Mouse (Mus musculus) lung, embryonic 15.5 days (tissue): ENCODE measurements around the gene Acot13. TPM values are rescaled to one million over a fixed set of nuclear protein-coding genes. Genes with fewer than 3 reads are reported as not detected.

Source experiments
- ATAC-seq: fragments of 200-750 bp; cut with Nextera tagmentation; 2 replicates; pipeline ENCODE4 v1.8.0; 2017; ENCODE audit warnings: moderate number of reproducible peaks, borderline replicate concordance; ENCODE audit not compliant: low FRiP score, low TSS enrichment; ENCODE audit errors: extremely low read depth
- H3K27ac ChIP-seq: fragments of 300-500 bp; sonication (generic); 2 replicates; pipeline ENCODE4 v1.5.1; 2015; ENCODE audit warnings: moderate library complexity, mild to moderate bottlenecking, inconsistent platforms
- H3K27me3 ChIP-seq: fragments of 300-500 bp; sonication (generic); 2 replicates; pipeline ENCODE4 v1.6.1; 2015; ENCODE audit warnings: inconsistent platforms
- H3K36me3 ChIP-seq: fragments of 300-500 bp; sonication (generic); 2 replicates; pipeline ENCODE4 v1.6.1; 2015; ENCODE audit warnings: inconsistent platforms
- H3K4me1 ChIP-seq: fragments of 300-500 bp; sonication (generic); 2 replicates; pipeline ENCODE4 v1.6.1; 2015; ENCODE audit warnings: inconsistent platforms
- H3K4me2 ChIP-seq: fragments of 300-500 bp; sonication (generic); 2 replicates; pipeline ENCODE4 v1.6.1; 2015; ENCODE audit warnings: inconsistent platforms, mild to moderate bottlenecking, moderate library complexity
- H3K4me3 ChIP-seq: fragments of 300-500 bp; sonication (generic); 2 replicates; pipeline ENCODE4 v1.5.1; 2015; ENCODE audit warnings: mild to moderate bottlenecking, inconsistent platforms
- H3K9ac ChIP-seq: fragments of 300-500 bp; sonication (generic); 2 replicates; pipeline ENCODE4 v1.6.1; 2015; ENCODE audit warnings: inconsistent platforms
- H3K9me3 ChIP-seq: fragments of 300-500 bp; sonication (generic); 2 replicates; pipeline ENCODE4 v1.6.1; 2016; ENCODE audit warnings: inconsistent platforms
- WGBS: fragments of 180-500 bp; shearing (Covaris S2); methylation state at CpG from one replicate; pipeline ENCODE4 v1.1.7; 2015; 5-methylcytosine and 5-hydroxymethylcytosine counted together
- polyA plus RNA-seq: library from polyadenylated mRNA; unstranded; fragments of >200 nt; fragmentation: Nextera tagmentation; extraction: Ambion mirVana; gene quantifications from 2 replicates; pipeline ENCODE4 v1.2.1, GENCODE M21; 2015

Acot13 gene
- polyA plus RNA-seq = 65.4 and 68.6 TPM in 2 replicates

- Histone ChIP-seq H3K27me3 (no peaks in the 10 kb centered on the region), H3K4me1 (peaks cover 22% of the 10 kb centered on the region), H3K36me3 (0 out of 2 replicates have a peak, but pooled peaks cover 3% of the 10 kb centered on the region), H3K4me2 (peak within 1 kb of the TSS; percentile 74), H3K4me3 (peak within 1 kb of the TSS; percentile 95), H3K27ac (peak within 1 kb of the TSS; percentile 98), H3K9ac (peak within 1 kb of the TSS; percentile 96), H3K9me3 (no peaks in the 10 kb centered on the region)
- under 1% methylated on average over 90 of the region's 90 CpGs for WGBS
- peak; percentile 97 for ATAC-seq
Observed at GRCm38 (mm10) chr13:24831353-24832130, at the start of gene Acot13, which contains the start of gene Tdp2. Gene Acot13 (minus strand): TSS chr13:24831540. Gene Tdp2 (plus strand): TSS chr13:24831679.

DNA sequence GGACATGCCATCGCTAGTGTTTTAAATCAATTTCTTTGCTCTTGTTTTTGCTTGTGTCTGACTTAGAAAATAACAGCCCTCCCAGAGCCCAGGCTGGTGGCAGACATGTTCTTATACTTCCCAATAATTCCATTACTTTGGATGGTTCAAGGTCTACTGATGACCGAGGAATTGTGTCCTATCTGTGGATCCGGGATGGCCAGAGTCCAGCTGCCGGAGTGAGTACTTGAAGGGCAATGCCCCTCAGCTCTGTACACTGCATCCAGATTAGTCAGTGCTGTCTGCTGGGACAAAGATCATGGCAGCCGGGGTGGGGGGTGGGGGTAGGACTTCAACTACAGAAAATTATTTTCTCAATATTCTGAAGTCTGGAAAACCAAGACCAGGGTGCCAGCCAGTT is 49.4 kb upstream of the Acot13 start:
- Histone ChIP-seq H3K4me1 (no peaks in the 10 kb centered on the region), H3K9ac (no peak overlapping the region), H3K4me2 (no peak overlapping the region), H3K4me3 (no peak overlapping the region), H3K27me3 (no peaks in the 10 kb centered on the region), H3K9me3 (no peaks in the 10 kb centered on the region), H3K36me3 (no peaks in the 10 kb centered on the region), H3K27ac (no peak overlapping the region)
- 90% methylated on average over 5 of the region's 5 CpGs for WGBS
- ATAC-seq = no peak

- no peak overlapping the region for H3K27ac ChIP-seq
- ATAC-seq = no peak
- 57% methylated on average over 6 of the region's 6 CpGs for WGBS
Observed at GRCm38 (mm10) chr13:24880208-24880607, 48.9 kb upstream of the Acot13 start.

GRCm38 (mm10) chr13:24879359-24880040 is 48.2 kb upstream of the Acot13 start:
- no peak for ATAC-seq
- Histone ChIP-seq H3K4me3 (no peak overlapping the region), H3K4me2 (no peak overlapping the region), H3K4me1 (no peaks in the 10 kb centered on the region), H3K27me3 (no peaks in the 10 kb centered on the region), H3K36me3 (no peaks in the 10 kb centered on the region), H3K9me3 (no peaks in the 10 kb centered on the region), H3K9ac (no peak overlapping the region), H3K27ac (no peak overlapping the region)
- WGBS = 73% methylated on average over 15 of the region's 15 CpGs

More at GRCm38 (mm10) chr13:24880208-24880607, 48.9 kb upstream of the Acot13 start:
- no peaks in the 10 kb centered on the region for H3K36me3 ChIP-seq
- H3K27me3 ChIP-seq = no peaks in the 10 kb centered on the region
- no peak overlapping the region for H3K9ac ChIP-seq
- H3K9me3 ChIP-seq = no peaks in the 10 kb centered on the region
- H3K4me2 ChIP-seq = no peak overlapping the region
- H3K4me3 ChIP-seq = no peak overlapping the region
- no peaks in the 10 kb centered on the region for H3K4me1 ChIP-seq

DNA sequence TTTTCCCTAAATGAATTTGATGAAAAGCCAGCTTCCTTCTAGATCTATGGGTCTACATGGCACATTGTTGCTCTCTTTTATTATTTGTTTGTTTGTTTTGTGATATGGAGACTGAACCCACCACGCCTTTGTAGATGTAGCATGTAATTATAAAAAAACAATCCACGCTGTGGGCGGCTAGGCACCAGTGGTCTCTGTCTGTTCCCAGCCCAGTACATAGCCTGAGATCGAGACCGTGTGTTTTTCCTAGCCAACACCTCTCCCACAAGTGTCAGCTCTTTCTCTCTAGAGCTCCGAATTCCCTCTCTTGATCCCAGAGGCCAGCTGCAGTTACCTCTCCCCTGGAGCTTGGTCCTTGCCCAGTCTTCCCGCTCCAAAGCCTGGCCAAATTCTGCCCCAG is 36.9 kb upstream of the Acot13 start:
- Histone ChIP-seq H3K4me2 (no peak overlapping the region), H3K4me1 (0 out of 2 replicates have a peak, but pooled peaks cover 4% of the 10 kb centered on the region), H3K4me3 (no peak overlapping the region), H3K9ac (no peak overlapping the region), H3K27me3 (no peaks in the 10 kb centered on the region), H3K9me3 (no peaks in the 10 kb centered on the region), H3K27ac (no peak overlapping the region), H3K36me3 (no peaks in the 10 kb centered on the region)
- WGBS = 76% methylated on average over 7 of the region's 7 CpGs
- no peak for ATAC-seq

DNA sequence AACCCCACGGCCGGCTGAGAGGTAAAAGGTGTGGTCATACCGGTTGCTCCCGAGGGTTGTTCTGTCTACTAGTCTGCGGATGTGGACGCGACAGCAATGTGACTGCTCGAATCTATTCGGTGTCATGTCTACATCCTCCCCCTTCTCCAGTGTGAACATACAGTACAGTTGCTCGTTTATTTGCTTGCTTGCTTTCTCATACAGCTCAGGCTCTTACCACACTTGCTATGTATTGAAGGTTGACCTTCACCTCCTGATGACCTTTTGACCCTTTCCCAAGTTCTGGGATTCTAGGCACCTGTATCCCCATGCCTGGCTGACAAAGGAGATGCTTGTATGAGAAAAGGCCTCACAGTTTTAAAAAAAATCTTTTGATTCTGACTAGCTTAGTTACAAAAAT is 36.4 kb upstream of the Acot13 start:
- ATAC-seq = no peak
- no peak overlapping the region for H3K4me3 ChIP-seq
- H3K27ac ChIP-seq = no peak overlapping the region
- no peaks in the 10 kb centered on the region for H3K9me3 ChIP-seq
- no peaks in the 10 kb centered on the region for H3K27me3 ChIP-seq
- WGBS = 80% methylated on average over 10 of the region's 10 CpGs
- 0 out of 2 replicates have a peak, but pooled peaks cover 4% of the 10 kb centered on the region for H3K4me1 ChIP-seq
- no peak overlapping the region for H3K4me2 ChIP-seq
- H3K9ac ChIP-seq = no peak overlapping the region
- no peaks in the 10 kb centered on the region for H3K36me3 ChIP-seq

- no peaks in the 10 kb centered on the region for H3K36me3 ChIP-seq
- H3K4me3 ChIP-seq = no peak overlapping the region
- H3K4me2 ChIP-seq = no peak overlapping the region
- H3K27me3 ChIP-seq = no peaks in the 10 kb centered on the region
- H3K27ac ChIP-seq = no peak overlapping the region
- WGBS = 42% methylated on average over 9 of the region's 9 CpGs
- ATAC-seq = no peak
- H3K9me3 ChIP-seq = no peaks in the 10 kb centered on the region
- H3K4me1 ChIP-seq = peaks cover 7% of the 10 kb centered on the region; the same call in 1 of the 2 replicates
- H3K9ac ChIP-seq = no peak overlapping the region
Observed at GRCm38 (mm10) chr13:24866430-24867402, 35.4 kb upstream of the Acot13 start.

DNA sequence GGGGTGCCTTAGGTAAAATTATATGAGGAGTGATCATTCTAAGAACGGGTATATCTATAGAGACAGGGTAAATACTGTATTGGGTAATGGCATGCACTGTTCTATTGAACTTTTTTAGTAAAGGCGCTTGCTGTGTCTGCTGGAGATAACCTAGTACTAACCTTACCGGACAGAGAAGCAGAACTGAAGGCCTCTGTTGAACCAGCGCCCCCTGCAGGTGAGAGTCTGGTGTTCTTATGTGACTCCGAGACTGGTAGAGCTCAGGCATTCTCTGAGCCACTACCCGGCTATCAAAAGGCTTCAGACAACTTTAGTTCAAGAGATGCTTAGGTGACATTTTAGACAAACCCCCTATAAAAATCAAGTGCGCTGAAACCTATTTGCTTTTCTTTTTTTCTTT is 31.2 kb upstream of the Acot13 start:
- no peak overlapping the region for H3K4me2 ChIP-seq
- 55% methylated on average over 7 of the region's 7 CpGs for WGBS
- H3K4me3 ChIP-seq = no peak overlapping the region
- no peak overlapping the region for H3K27ac ChIP-seq
- ATAC-seq = no peak
- H3K36me3 ChIP-seq = no peaks in the 10 kb centered on the region
- H3K9me3 ChIP-seq = no peaks in the 10 kb centered on the region
- H3K9ac ChIP-seq = no peak overlapping the region
- peaks cover 9% of the 10 kb centered on the region; the same call in 1 of the 2 replicates for H3K4me1 ChIP-seq
- H3K27me3 ChIP-seq = no peaks in the 10 kb centered on the region

GRCm38 (mm10) chr13:24862021-24862420 is 30.7 kb upstream of the Acot13 start:
- Histone ChIP-seq H3K4me3 (no peak overlapping the region), H3K9me3 (no peaks in the 10 kb centered on the region), H3K9ac (no peak overlapping the region), H3K27ac (no peak overlapping the region), H3K27me3 (no peaks in the 10 kb centered on the region), H3K36me3 (no peaks in the 10 kb centered on the region), H3K4me1 (peaks cover 9% of the 10 kb centered on the region; the same call in 1 of the 2 replicates), H3K4me2 (no peak overlapping the region)
- 35% methylated on average over 7 of the region's 7 CpGs for WGBS
- ATAC-seq = no peak

GRCm38 (mm10) chr13:24861084-24861483 is 29.7 kb upstream of the Acot13 start:
- 64% methylated on average over 12 of the region's 12 CpGs for whole genome bisulfite sequencing
- Histone ChIP-seq H3K4me1 (peaks cover 5% of the 10 kb centered on the region; the same call in 1 of the 2 replicates), H3K36me3 (no peaks in the 10 kb centered on the region)

GRCm38 (mm10) chr13:24859115-24859514 is 27.8 kb upstream of the Acot13 start:
- Histone ChIP-seq H3K9ac (no peak overlapping the region), H3K27me3 (no peaks in the 10 kb centered on the region), H3K4me1 (peaks cover 5% of the 10 kb centered on the region; the same call in 1 of the 2 replicates), H3K4me2 (no peak overlapping the region), H3K27ac (no peak overlapping the region), H3K36me3 (no peaks in the 10 kb centered on the region), H3K4me3 (no peak overlapping the region), H3K9me3 (no peaks in the 10 kb centered on the region)
- ATAC-seq = no peak

More at GRCm38 (mm10) chr13:24861084-24861483, 29.7 kb upstream of the Acot13 start:
- no peaks in the 10 kb centered on the region for H3K9me3 ChIP-seq
- no peaks in the 10 kb centered on the region for H3K27me3 ChIP-seq
- H3K9ac ChIP-seq = no peak overlapping the region
- H3K4me2 ChIP-seq = no peak overlapping the region
- no peak for ATAC-seq
- no peak overlapping the region for H3K27ac ChIP-seq
- no peak overlapping the region for H3K4me3 ChIP-seq
